In genomic region chr10:42938361-42938760, GRCm38 (mm10) we compare ENCODE assay signal across 26 mouse cellular contexts.
A peak's percentile ranks its signal among the peaks of the same experiment; 100 is the strongest.
DNase-seq lines count a peak whose midpoint lies in the region; ATAC-seq and TF ChIP-seq lines count a peak whose summit lies in the region.
"Had no signal": no experiment of that assay in that cellular context is flagged by ENCODE, and none has a peak within 500 bp of the region (broad histone marks: within the 10 kb centered on the region; RNA-seq: fewer than 3 reads in every experiment).

No protein-coding gene starts in this region.

- no peak overlapping the region for H3K4me3 ChIP-seq in intestine, postnatal 0 days (ENCODE audit: low read depth, low read length)
- H3K4me3 ChIP-seq in intestine, embryonic 15.5 days (replicated peaks): no peak overlapping the region
- no peak overlapping the region for H3K4me3 ChIP-seq in stomach, postnatal 0 days (ENCODE audit: low read depth, low read length)
- H3K4me3 ChIP-seq: embryonic facial prominence, embryonic 13.5 days; embryonic facial prominence, embryonic 15.5 days; erythroblast, embryonic 14.5 days; forebrain, embryonic 10.5 days; forebrain, embryonic 12.5 days had no signal

- intact Hi-C loops in heart, postnatal 10 days (cut with DNase I): no loop called here

- H3K4me1 ChIP-seq in intestine, postnatal 0 days (replicated peaks; ENCODE audit: control insufficient read depth, insufficient read depth, low read length): peaks cover 2% of the 10 kb centered on the region; the same call in 1 of the 2 replicates
- peaks cover 13% of the 10 kb centered on the region for H3K4me1 ChIP-seq in intestine, embryonic 15.5 days (replicated peaks)
- no peaks in the 10 kb centered on the region for H3K4me1 ChIP-seq in stomach, postnatal 0 days (replicated peaks; ENCODE audit: control insufficient read depth, insufficient read depth)

- peak; percentile 86 for DNase-seq in heart, adult 11 months
- DNase-seq in heart, postnatal 10 days: no peak
- no peak for DNase-seq in stomach, postnatal 0 days (ENCODE audit: low spot score)
- DNase-seq: adrenal gland, adult 2 months; adrenal gland, postnatal 10 days; adrenal gland, postnatal 25 days; B cell, adult 2 months; cerebellum, adult 11 months; cerebellum, adult 18-20 months; cerebellum, adult 8-10 months; cerebellum, adult 9-11 months; cerebellum, postnatal 14 days; cerebellum, postnatal 36 days; embryo, embryonic 11 days had no signal

- H3K4me2 ChIP-seq in intestine, postnatal 0 days (replicated peaks; ENCODE audit: low read depth): no peak overlapping the region
- H3K4me2 ChIP-seq in intestine, embryonic 15.5 days (replicated peaks): no peak overlapping the region
- H3K4me2 ChIP-seq in stomach, postnatal 0 days (replicated peaks; ENCODE audit: low read depth): no peak overlapping the region
- H3K4me2 ChIP-seq: embryonic facial prominence, embryonic 13.5 days; embryonic facial prominence, embryonic 15.5 days; forebrain, embryonic 12.5 days had no signal

- no peak for TF ChIP-seq EP300 in stomach, postnatal 0 days (optimal IDR thresholded peaks at IDR 0.05)

- no peak overlapping the region for H3K9ac ChIP-seq in intestine, postnatal 0 days (ENCODE audit: low read depth, low read length)
- H3K9ac ChIP-seq in intestine, embryonic 15.5 days: no peak overlapping the region
- H3K9ac ChIP-seq in stomach, postnatal 0 days (ENCODE audit: low read length): no peak overlapping the region
- H3K9ac ChIP-seq: embryonic facial prominence, embryonic 13.5 days; embryonic facial prominence, embryonic 15.5 days; forebrain, embryonic 12.5 days had no signal

- no peak overlapping the region for H3K27ac ChIP-seq in intestine, postnatal 0 days (ENCODE audit: low read depth, low read length)
- no peak overlapping the region for H3K27ac ChIP-seq in intestine, embryonic 15.5 days
- no peak overlapping the region for H3K27ac ChIP-seq in stomach, postnatal 0 days (replicated peaks)
- H3K27ac ChIP-seq: embryonic facial prominence, embryonic 13.5 days; embryonic facial prominence, embryonic 15.5 days; forebrain, embryonic 10.5 days; forebrain, embryonic 12.5 days had no signal

- TF ChIP-seq CTCF in intestine, postnatal 0 days (IDR thresholded peaks at IDR 0.05; ENCODE audit: low read depth): peak; percentile 48
- 0 out of 2 replicates have a peak, but pooled peaks have one; percentile 12 for TF ChIP-seq CTCF in stomach, postnatal 0 days (IDR thresholded peaks at IDR 0.05; ENCODE audit: low read depth)

- no peaks in the 10 kb centered on the region for H3K9me3 ChIP-seq in intestine, postnatal 0 days (ENCODE audit: control insufficient read depth)
- no peaks in the 10 kb centered on the region for H3K9me3 ChIP-seq in intestine, embryonic 15.5 days
- no peaks in the 10 kb centered on the region for H3K9me3 ChIP-seq in stomach, postnatal 0 days (ENCODE audit: control insufficient read depth, low read length)
- H3K9me3 ChIP-seq: embryonic facial prominence, embryonic 13.5 days; embryonic facial prominence, embryonic 15.5 days; forebrain, embryonic 10.5 days; forebrain, embryonic 12.5 days; G1E had no signal

- H3K27me3 ChIP-seq in intestine, postnatal 0 days (replicated peaks; ENCODE audit: control insufficient read depth, insufficient read depth, low read length): no peaks in the 10 kb centered on the region
- H3K27me3 ChIP-seq in intestine, embryonic 15.5 days (replicated peaks): no peaks in the 10 kb centered on the region
- H3K27me3 ChIP-seq in stomach, postnatal 0 days (ENCODE audit: control insufficient read depth, insufficient read depth, low read length): no peaks in the 10 kb centered on the region
- H3K27me3 ChIP-seq: CH12.LX; forebrain, embryonic 12.5 days had no signal

- WGBS in intestine, postnatal 0 days: 88% methylated on average over 4 of the region's 4 CpGs
- WGBS in intestine, embryonic 15.5 days: 85% methylated on average over 4 of the region's 4 CpGs
- 78% methylated on average over 4 of the region's 4 CpGs for WGBS in stomach, postnatal 0 days

- ATAC-seq in intestine, postnatal 0 days: no peak
- ATAC-seq in intestine, embryonic 15.5 days: no peak
- ATAC-seq in stomach, postnatal 0 days (ENCODE audit: low FRiP score, low TSS enrichment): no peak
- ATAC-seq: CD4-positive, CD25-positive, alpha-beta regulatory T cell, adult 4 months; forebrain, embryonic 14.5 days; forebrain, embryonic 16.5 days had no signal

- H3K36me3 ChIP-seq in intestine, postnatal 0 days (ENCODE audit: control insufficient read depth, insufficient read depth): no peaks in the 10 kb centered on the region
- no peaks in the 10 kb centered on the region for H3K36me3 ChIP-seq in intestine, embryonic 15.5 days
- no peaks in the 10 kb centered on the region for H3K36me3 ChIP-seq in stomach, postnatal 0 days (ENCODE audit: control insufficient read depth, insufficient read depth, low read length)
- H3K36me3 ChIP-seq: embryonic facial prominence, embryonic 13.5 days; embryonic facial prominence, embryonic 15.5 days; forebrain, embryonic 10.5 days; forebrain, embryonic 12.5 days; G1E had no signal
